Mouse (Mus musculus) cerebellum, postnatal 25 days (tissue): Measurements from ENCODE around the gene Olfr353.

Experiments used
- DNase-seq, 2 experiments: peaks; one replicate each; pipeline ENCODE4 v3.0.0; 2021; ENCODE audit warnings: mixed read lengths in 2 of 2

Olfr353 gene

GRCm38 (mm10) chr2:36892836-36893235 lies at the start of gene Olfr353:
TSS of gene Olfr353 (minus strand) at chr2:36892936.
- no peak for DNase-seq

GRCm38 (mm10) chr2:36936821-36937220 lies 44.1 kb upstream of the Olfr353 start, which contains the start of gene Olfr356:
TSS of gene Olfr356 (plus strand) at chr2:36937121.
- DNase-seq, result no peak

DNA sequence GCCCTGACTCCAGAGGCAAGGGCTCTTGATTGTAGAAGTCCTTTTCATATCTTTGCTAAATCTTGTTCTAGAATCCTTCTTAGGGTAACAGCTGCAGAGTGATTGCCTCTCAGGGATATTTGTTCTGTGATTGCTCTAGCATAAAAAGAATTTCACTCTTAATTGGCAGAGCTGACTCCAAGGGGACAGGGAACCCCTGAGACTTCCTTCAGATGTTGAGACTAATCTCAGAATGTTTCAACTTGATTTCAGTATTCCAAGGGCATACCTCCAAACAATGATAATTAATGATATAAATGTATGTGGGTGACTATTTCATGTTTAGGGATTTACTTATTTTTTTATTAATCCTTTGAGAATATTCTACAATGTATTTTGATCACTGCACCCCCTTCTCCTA lies 36.1 kb upstream of the Olfr353 start, which contains the start of gene Olfr355:
Olfr355 (minus strand) TSS at position 101 of the 400 bp plus-strand sequence.
- DNase-seq, result no peak

DNA sequence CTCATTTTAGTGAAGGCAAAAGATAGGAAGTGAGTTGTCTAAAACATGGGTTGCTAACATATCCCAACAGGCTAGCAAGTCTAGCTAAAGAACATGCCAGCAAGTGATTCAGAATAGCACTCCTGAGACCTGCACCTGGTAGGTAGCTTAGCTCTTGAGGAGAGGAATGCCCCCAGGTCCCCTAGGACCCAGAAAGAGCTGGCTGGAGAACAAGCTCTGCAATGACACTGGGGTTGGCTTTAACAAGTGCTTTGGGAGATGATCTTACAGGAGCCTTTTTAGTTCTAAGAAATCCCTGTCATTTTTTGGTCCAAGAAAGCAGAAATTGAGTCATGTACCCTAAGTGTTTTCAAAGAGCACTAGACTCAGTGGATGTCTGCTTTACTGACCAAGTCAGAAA lies 12.6 kb upstream of the Olfr353 start, which contains the start of gene Olfr354:
Olfr354 (plus strand) TSS at position 301 of the 400 bp plus-strand sequence.
- no peak for DNase-seq

DNA sequence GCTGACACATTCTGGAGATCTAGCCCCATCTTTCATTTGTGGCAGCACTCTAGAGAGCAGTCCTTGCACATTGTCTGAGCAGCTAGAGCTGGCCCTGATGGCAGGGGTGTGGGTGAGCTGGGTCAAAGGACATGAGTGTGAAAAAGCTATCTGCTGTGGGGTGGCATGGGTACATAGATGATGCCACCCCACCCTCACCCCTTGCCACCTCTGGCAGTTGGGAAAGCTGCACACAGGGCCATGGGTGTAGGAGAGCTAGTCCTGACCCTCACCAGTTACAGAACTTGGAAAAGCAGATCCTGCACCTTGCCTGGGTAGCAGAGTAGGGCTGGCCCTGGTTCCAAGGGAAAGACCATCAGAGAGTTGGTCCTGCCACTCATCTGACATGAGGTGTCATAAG lies 4.4 kb upstream of the Olfr353 start:
- no peak for DNase-seq

- DNase-seq, result no peak
Observed at GRCm38 (mm10) chr2:36868160-36868559, 24.6 kb downstream of the Olfr353 start, which contains the start of gene Olfr352. TSS of gene Olfr352 (plus strand) at chr2:36868460.

DNA sequence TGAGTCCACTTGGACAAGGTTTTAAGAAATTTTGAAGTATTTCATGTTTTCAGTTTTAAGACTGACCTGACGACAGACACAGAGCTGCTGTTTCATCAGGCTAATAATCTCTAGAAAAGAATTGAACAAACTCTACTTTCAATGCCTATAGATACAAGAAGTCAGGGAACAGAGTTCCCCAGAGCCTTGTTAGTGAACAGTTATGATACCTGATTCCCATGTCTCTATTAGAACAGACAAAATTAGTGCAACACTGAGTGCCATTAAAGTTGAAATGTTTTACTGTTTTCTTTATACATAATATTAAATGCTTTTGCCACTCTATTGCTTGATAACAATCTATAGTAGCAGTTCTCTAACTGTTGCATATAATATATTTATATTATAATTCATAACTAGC lies 30.2 kb downstream of the Olfr353 start, which contains the start of gene Olfr351:
Olfr351 (minus strand) TSS at position 101 of the 400 bp plus-strand sequence.
- no peak for DNase-seq

DNA sequence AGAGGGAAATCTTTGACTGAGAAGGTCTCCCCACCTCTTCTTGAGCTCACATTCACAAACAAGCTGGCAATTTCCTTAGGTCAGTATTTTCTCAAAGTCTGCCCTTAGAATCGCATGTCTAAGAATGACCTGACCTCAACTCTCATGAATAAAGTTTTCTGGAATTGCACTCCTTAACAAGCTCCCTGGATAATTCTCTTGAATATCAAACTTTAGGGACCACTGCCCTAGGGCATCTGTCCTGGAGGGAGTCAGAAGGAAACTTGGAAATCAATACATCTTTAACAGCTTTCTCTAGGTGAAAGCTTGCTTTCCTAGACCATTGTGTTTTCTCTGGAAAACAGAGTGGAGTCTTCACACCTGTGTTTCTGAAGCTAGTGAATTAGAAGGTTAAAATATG lies 46.7 kb downstream of the Olfr353 start, which contains the start of gene Olfr350:
Olfr350 (plus strand) TSS at position 301 of the 400 bp plus-strand sequence.
- DNase-seq, result no peak
